Mouse (Mus musculus): ENCODE results near the gene Btbd35f19. TPM values are rescaled to one million over a fixed set of nuclear protein-coding genes. Genes with fewer than 3 reads are reported as not detected.

Gene Btbd35f19
- not detected in 2 replicates for polyA plus RNA-seq (2012; rRNA removed; ENCODE audit: low replicate concordance)

DNA sequence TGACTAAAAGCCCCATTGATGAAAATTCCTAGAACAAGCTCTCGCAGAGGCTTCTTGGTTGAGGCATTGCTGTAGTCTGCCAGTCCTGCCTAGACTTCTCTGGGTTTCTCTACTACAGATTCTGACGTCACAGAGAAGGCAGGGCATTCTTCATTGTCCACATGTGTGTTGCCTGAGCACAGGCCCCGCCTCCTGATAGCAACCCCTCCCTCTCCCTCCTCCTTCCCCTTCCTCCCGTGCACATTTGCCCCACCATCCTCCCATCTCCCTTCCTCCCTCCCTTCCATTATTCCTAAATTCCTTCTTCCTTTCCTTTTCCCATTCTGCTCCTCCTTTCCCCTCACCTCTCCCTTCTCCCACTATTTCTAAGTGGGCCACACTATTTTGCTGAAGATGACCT, at the start of gene Btbd35f19:
Gene Btbd35f19 (minus strand): TSS at position 101 of the 400 bp plus-strand sequence.

DNA sequence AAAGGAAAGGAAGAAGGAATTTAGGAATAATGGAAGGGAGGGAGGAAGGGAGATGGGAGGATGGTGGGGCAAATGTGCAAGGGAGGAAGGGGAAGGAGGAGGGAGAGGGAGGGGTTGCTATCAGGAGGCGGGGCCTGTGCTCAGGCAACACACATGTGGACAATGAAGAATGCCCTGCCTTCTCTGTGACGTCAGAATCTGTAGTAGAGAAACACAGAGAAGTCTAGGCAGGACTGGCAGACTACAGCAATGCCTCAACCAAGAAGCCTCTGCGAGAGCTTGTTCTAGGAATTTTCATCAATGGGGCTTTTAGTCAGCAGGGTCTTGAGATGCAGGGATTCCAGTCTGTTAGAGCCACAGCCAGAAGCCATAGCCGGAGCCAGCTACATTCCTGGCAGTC, 47.6 kb downstream of the Btbd35f19 start, which contains the start of gene Btbd35f26:
Gene Btbd35f26 (plus strand): TSS at position 301 of the 400 bp plus-strand sequence.

Other genes starting within 250 kb of the Btbd35f19 start
- not detected in 2 replicates for gene Spin2f, start 130.0 kb downstream of the Btbd35f19 start, polyA plus RNA-seq (2012; rRNA removed; ENCODE audit: low replicate concordance)
- not detected in 2 replicates for gene Btbd35f26, start 47.5 kb downstream of the Btbd35f19 start, polyA plus RNA-seq (2012; rRNA removed; ENCODE audit: low replicate concordance)
- not detected in 2 replicates for gene Gm21883, start 190.4 kb upstream of the Btbd35f19 start, polyA plus RNA-seq (2012; rRNA removed; ENCODE audit: low replicate concordance)
- gene Spin2e, start 235.0 kb upstream of the Btbd35f19 start, polyA plus RNA-seq (2012; rRNA removed; ENCODE audit: low replicate concordance), result not detected in 2 replicates